Mouse (Mus musculus): ENCODE data around the gene Arf3. TPM values are rescaled to one million over a fixed set of nuclear protein-coding genes. Genes with fewer than 3 reads are reported as not detected.

The Arf3 gene
- polyA plus RNA-seq, 1 experiment from 2014 or later: 37.1 TPM

DNA sequence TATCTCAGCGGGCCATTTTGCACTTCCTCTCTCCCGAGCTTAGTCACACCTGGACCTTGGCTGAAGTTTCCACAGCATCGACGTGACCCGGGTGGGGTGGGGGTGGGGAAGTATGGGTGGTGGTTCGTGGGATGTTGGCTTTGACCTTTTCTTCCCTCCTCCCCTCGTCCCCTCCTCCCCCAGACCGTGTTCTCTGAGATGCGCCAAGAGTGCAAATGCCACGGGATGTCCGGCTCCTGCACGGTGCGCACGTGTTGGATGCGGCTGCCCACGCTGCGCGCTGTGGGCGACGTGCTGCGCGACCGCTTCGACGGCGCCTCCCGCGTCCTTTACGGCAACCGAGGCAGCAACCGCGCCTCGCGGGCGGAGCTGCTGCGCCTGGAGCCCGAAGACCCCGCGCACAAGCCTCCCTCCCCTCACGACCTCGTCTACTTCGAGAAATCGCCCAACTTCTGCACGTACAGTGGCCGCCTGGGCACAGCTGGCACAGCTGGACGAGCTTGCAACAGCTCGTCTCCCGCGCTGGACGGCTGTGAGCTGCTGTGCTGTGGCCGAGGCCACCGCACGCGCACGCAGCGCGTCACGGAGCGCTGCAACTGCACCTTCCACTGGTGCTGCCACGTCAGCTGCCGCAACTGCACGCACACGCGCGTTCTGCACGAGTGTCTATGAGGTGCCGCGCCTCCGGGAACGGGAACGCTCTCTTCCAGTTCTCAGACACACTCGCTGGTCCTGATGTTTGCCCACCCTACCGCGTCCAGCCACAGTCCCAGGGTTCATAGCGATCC is 29.4 kb upstream of the Arf3 start:
- Histone ChIP-seq H3K4me3 (ENCODE audit: low read depth, low read length) (peak overlapping the region; percentile 22), H3K27me3 (replicated peaks; ENCODE audit: control insufficient read depth, insufficient read depth, low read length) (peaks cover 99% of the 10 kb centered on the region), H3K4me1 (replicated peaks; ENCODE audit: control insufficient read depth, insufficient read depth, low read length) (peaks cover 10% of the 10 kb centered on the region), H3K27ac (ENCODE audit: low read depth) (no peak overlapping the region), H3K9ac (ENCODE audit: low read length) (no peak overlapping the region), H3K36me3 (ENCODE audit: control insufficient read depth, insufficient read depth, low read length) (no peaks in the 10 kb centered on the region), H3K4me2 (ENCODE audit: low read length) (peak overlapping the region; percentile 39), H3K9me3 (ENCODE audit: control insufficient read depth, low read length) (no peaks in the 10 kb centered on the region)
- ATAC-seq (replicated peaks; ENCODE audit: low FRiP score, low TSS enrichment, low read depth) (no peak), DNase-seq (ENCODE audit: low spot score) (no peak)
- WGBS: 1% methylated on average over 75 of the region's 75 CpGs

DNA sequence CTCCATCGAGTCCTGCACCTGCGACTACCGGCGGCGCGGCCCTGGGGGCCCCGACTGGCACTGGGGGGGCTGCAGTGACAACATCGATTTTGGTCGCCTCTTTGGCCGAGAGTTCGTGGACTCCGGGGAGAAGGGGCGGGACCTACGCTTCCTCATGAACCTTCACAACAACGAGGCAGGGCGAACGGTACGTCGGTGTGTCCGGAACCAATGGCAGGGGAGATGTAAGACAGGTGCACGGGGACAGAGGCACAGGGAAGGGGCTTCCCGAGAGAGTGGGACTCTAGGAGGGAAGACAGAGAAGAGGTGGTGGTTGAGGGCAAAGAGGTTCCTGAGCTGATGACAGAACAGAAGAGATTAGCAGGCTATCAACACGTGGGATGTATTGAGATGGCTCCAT is 28.8 kb upstream of the Arf3 start:
- Histone ChIP-seq H3K27ac (ENCODE audit: low read depth) (no peak overlapping the region), H3K27me3 (replicated peaks; ENCODE audit: control insufficient read depth, insufficient read depth, low read length) (peaks cover 97% of the 10 kb centered on the region), H3K36me3 (ENCODE audit: control insufficient read depth, insufficient read depth, low read length) (no peaks in the 10 kb centered on the region), H3K4me2 (ENCODE audit: low read length) (no peak overlapping the region), H3K4me1 (replicated peaks; ENCODE audit: control insufficient read depth, insufficient read depth, low read length) (peaks cover 10% of the 10 kb centered on the region), H3K9me3 (ENCODE audit: control insufficient read depth, low read length) (no peaks in the 10 kb centered on the region), H3K4me3 (ENCODE audit: low read depth, low read length) (no peak overlapping the region), H3K9ac (ENCODE audit: low read length) (no peak overlapping the region)
- 2% methylated on average over 23 of the region's 23 CpGs for WGBS
- ATAC-seq (replicated peaks; ENCODE audit: low FRiP score, low TSS enrichment, low read depth) (no peak), DNase-seq (ENCODE audit: low spot score) (no peak)

GRCm38 (mm10) chr15:98791221-98791620 is 28.2 kb upstream of the Arf3 start:
- WGBS: under 1% methylated on average over 12 of the region's 12 CpGs
- Histone ChIP-seq H3K4me3 (ENCODE audit: low read depth, low read length) (peak overlapping the region; percentile 18; the same call in 1 of the 2 replicates), H3K9ac (ENCODE audit: low read length) (no peak overlapping the region), H3K4me2 (ENCODE audit: low read length) (peak overlapping the region; percentile 31), H3K4me1 (replicated peaks; ENCODE audit: control insufficient read depth, insufficient read depth, low read length) (peaks cover 10% of the 10 kb centered on the region), H3K36me3 (ENCODE audit: control insufficient read depth, insufficient read depth, low read length) (no peaks in the 10 kb centered on the region), H3K27ac (ENCODE audit: low read depth) (no peak overlapping the region), H3K27me3 (replicated peaks; ENCODE audit: control insufficient read depth, insufficient read depth, low read length) (peaks cover 91% of the 10 kb centered on the region), H3K9me3 (ENCODE audit: control insufficient read depth, low read length) (no peaks in the 10 kb centered on the region)
- no peak for ATAC-seq (replicated peaks; ENCODE audit: low FRiP score, low TSS enrichment, low read depth)
- DNase-seq (ENCODE audit: low spot score): no peak

DNA sequence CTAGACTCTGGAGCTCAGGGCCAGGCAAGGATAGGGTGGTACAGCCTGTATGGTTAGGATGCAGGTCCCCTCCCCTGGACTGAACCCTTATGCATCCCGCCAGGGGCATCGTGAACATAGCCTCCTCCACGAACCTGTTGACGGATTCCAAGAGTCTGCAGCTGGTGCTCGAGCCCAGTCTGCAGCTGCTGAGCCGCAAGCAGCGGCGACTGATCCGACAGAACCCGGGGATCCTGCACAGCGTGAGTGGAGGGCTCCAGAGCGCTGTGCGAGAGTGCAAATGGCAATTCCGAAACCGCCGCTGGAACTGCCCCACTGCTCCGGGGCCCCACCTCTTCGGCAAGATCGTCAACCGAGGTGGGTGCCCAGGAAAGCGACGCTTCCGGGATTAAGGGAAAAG is 27.7 kb upstream of the Arf3 start:
- H3K27ac ChIP-seq (ENCODE audit: low read depth): no peak overlapping the region
- DNase-seq (ENCODE audit: low spot score): no peak
- peak overlapping the region; percentile 18; the same call in 1 of the 2 replicates for H3K4me3 ChIP-seq (ENCODE audit: low read depth, low read length)
- WGBS: under 1% methylated on average over 23 of the region's 23 CpGs
- H3K36me3 ChIP-seq (ENCODE audit: control insufficient read depth, insufficient read depth, low read length): no peaks in the 10 kb centered on the region
- H3K4me1 ChIP-seq (replicated peaks; ENCODE audit: control insufficient read depth, insufficient read depth, low read length): peaks cover 10% of the 10 kb centered on the region
- H3K9me3 ChIP-seq (ENCODE audit: control insufficient read depth, low read length): no peaks in the 10 kb centered on the region
- peaks cover 87% of the 10 kb centered on the region for H3K27me3 ChIP-seq (replicated peaks; ENCODE audit: control insufficient read depth, insufficient read depth, low read length)
- ATAC-seq (replicated peaks; ENCODE audit: low FRiP score, low TSS enrichment, low read depth): no peak
- H3K4me2 ChIP-seq (ENCODE audit: low read length): peak overlapping the region; percentile 31
- no peak overlapping the region for H3K9ac ChIP-seq (ENCODE audit: low read length)

DNA sequence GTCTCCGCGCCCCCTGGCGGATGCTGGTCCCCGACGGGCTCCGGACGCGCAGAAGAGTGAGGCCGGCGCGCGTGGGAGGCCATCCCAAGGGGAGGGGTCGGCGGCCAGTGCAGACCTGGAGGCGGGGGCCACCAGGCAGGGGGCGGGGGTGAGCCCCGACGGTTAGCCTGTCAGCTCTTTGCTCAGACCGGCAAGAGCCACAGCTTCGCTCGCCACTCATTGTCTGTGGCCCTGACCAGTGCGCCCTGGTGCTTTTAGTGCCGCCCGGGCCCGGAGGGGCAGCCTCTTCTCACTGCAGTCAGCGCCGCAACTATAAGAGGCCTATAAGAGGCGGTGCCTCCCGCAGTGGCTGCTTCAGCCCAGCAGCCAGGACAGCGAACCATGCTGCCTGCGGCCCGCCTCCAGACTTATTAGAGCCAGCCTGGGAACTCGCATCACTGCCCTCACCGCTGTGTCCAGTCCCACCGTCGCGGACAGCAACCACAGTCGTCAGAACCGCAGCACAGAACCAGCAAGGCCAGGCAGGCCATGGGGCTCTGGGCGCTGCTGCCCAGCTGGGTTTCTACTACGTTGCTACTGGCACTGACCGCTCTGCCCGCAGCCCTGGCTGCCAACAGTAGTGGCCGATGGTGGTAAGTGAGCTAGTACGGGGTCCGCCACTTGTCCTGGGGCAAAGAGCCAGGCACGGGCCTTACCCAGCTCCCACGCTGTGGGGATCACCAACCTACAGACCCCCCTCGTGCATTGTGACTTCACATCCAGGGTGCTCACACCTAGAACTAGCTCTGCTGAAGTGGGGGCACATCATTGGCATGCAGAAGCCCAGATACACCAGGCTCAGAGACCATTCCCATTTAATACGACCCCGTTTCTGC is 26.9 kb upstream of the Arf3 start, which contains the start of gene Wnt1:
Gene Wnt1, plus strand, starts transcription at position 197 of the 875 bp plus-strand sequence.
- Histone ChIP-seq H3K4me1 (replicated peaks; ENCODE audit: control insufficient read depth, insufficient read depth, low read length) (peaks cover 10% of the 10 kb centered on the region), H3K4me2 (ENCODE audit: low read length) (peak within 1 kb of the TSS; percentile 31), H3K36me3 (ENCODE audit: control insufficient read depth, insufficient read depth, low read length) (no peaks in the 10 kb centered on the region), H3K4me3 (ENCODE audit: low read depth, low read length) (peak within 1 kb of the TSS; percentile 18; the same call in 1 of the 2 replicates), H3K9ac (ENCODE audit: low read length) (no peak within 1 kb of the TSS), H3K27me3 (replicated peaks; ENCODE audit: control insufficient read depth, insufficient read depth, low read length) (peaks cover 82% of the 10 kb centered on the region), H3K27ac (ENCODE audit: low read depth) (no peak within 1 kb of the TSS), H3K9me3 (ENCODE audit: control insufficient read depth, low read length) (no peaks in the 10 kb centered on the region)
- ATAC-seq (replicated peaks; ENCODE audit: low FRiP score, low TSS enrichment, low read depth) (no peak), DNase-seq (ENCODE audit: low spot score) (no peak)
- 3% methylated on average over 49 of the region's 51 CpGs for WGBS

DNA sequence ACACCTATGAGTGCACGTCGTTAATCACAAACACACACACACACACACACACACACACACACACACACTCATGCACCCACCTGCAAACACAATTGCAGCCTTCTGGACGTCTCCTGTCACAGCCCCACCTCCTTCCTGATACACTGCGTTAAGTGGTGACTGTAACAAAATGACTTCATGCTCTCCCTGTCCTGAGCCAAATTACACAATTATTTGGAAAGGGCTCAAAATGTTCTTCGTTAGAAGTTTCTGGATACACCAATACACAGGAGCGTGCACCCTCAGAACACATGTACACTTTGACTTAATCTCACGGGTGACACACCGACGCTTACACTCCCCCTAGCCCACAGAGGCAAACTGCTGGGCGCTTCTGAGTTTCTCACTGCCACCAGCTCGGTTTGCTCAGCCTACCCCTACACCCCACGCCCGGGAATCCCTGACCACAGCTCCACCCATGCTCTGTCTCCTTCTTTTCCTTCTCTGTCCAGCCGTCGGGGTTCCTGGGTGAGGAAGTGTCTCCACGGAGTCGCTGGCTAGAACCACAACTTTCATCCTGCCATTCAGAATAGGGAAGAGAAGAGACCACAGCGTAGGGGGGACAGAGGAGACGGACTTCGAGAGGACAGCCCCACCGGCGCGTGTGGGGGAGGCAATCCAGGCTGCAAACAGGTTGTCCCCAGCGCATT is 26.1 kb upstream of the Arf3 start:
- H3K4me2 ChIP-seq (ENCODE audit: low read length): no peak overlapping the region
- peaks cover 10% of the 10 kb centered on the region for H3K4me1 ChIP-seq (replicated peaks; ENCODE audit: control insufficient read depth, insufficient read depth, low read length)
- no peaks in the 10 kb centered on the region for H3K36me3 ChIP-seq (ENCODE audit: control insufficient read depth, insufficient read depth, low read length)
- H3K27me3 ChIP-seq (replicated peaks; ENCODE audit: control insufficient read depth, insufficient read depth, low read length): peaks cover 74% of the 10 kb centered on the region
- no peak overlapping the region for H3K9ac ChIP-seq (ENCODE audit: low read length)
- no peaks in the 10 kb centered on the region for H3K9me3 ChIP-seq (ENCODE audit: control insufficient read depth, low read length)
- ATAC-seq (replicated peaks; ENCODE audit: low FRiP score, low TSS enrichment, low read depth) (no peak), DNase-seq (ENCODE audit: low spot score) (no peak)
- WGBS: 12% methylated on average over 24 of the region's 24 CpGs
- 0 out of 2 replicates have a peak overlapping the region, but pooled peaks have one; percentile 8 for H3K4me3 ChIP-seq (ENCODE audit: low read depth, low read length)
- H3K27ac ChIP-seq (ENCODE audit: low read depth): no peak overlapping the region

- H3K36me3 ChIP-seq (ENCODE audit: control insufficient read depth, insufficient read depth, low read length): no peaks in the 10 kb centered on the region
- no peak overlapping the region for H3K9ac ChIP-seq (ENCODE audit: low read length)
- H3K4me2 ChIP-seq (ENCODE audit: low read length): no peak overlapping the region
- no peaks in the 10 kb centered on the region for H3K9me3 ChIP-seq (ENCODE audit: control insufficient read depth, low read length)
- H3K27me3 ChIP-seq (replicated peaks; ENCODE audit: control insufficient read depth, insufficient read depth, low read length): peaks cover 62% of the 10 kb centered on the region
- ATAC-seq (replicated peaks; ENCODE audit: low FRiP score, low TSS enrichment, low read depth) (no peak), DNase-seq (ENCODE audit: low spot score) (no peak)
- H3K27ac ChIP-seq (ENCODE audit: low read depth): no peak overlapping the region
- peaks cover 10% of the 10 kb centered on the region for H3K4me1 ChIP-seq (replicated peaks; ENCODE audit: control insufficient read depth, insufficient read depth, low read length)
- no peak overlapping the region for H3K4me3 ChIP-seq (ENCODE audit: low read depth, low read length)
- 34% methylated on average over 4 of the region's 4 CpGs for WGBS
Measured at GRCm38 (mm10) chr15:98787930-98788329, 24.9 kb upstream of the Arf3 start.

DNA sequence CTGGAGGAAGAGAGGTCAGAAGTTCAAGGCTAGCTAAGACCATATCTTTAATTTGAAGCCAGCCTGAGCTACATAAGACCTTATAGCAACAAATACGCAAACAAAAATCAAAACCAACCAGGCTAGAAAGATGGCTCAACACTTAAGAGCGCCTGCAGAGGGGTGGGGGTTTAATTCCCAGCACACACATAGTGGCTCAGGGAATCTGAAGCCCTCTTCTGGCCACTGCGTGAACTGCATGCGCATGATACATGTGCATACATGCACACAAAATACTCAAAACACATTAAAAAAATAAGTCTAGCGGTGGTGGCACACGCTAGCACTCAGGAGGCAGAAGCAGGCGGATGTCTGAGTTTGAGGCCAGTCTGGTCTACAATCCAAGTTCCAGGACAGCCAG is 22.7 kb upstream of the Arf3 start:
- H3K9me3 ChIP-seq (ENCODE audit: control insufficient read depth, low read length): no peaks in the 10 kb centered on the region
- H3K4me3 ChIP-seq (ENCODE audit: low read depth, low read length): no peak overlapping the region
- no peak for DNase-seq (ENCODE audit: low spot score)
- peaks cover 58% of the 10 kb centered on the region for H3K27me3 ChIP-seq (replicated peaks; ENCODE audit: control insufficient read depth, insufficient read depth, low read length)
- 36% methylated on average over 7 of the region's 7 CpGs for WGBS
- H3K36me3 ChIP-seq (ENCODE audit: control insufficient read depth, insufficient read depth, low read length): no peaks in the 10 kb centered on the region
- no peak overlapping the region for H3K9ac ChIP-seq (ENCODE audit: low read length)
- no peak for ATAC-seq (replicated peaks; ENCODE audit: low FRiP score, low TSS enrichment, low read depth)
- H3K4me1 ChIP-seq (replicated peaks; ENCODE audit: control insufficient read depth, insufficient read depth, low read length): peaks cover 5% of the 10 kb centered on the region; the same call in 1 of the 2 replicates
- H3K27ac ChIP-seq (ENCODE audit: low read depth): no peak overlapping the region
- H3K4me2 ChIP-seq (ENCODE audit: low read length): no peak overlapping the region

All from intestine, embryonic 14.5 days (tissue).